Mouse (Mus musculus): Measurements from ENCODE around the gene Chd3. TPM values are rescaled to one million over a fixed set of nuclear protein-coding genes. Genes with fewer than 3 reads are reported as not detected.

Gene Chd3
- polyA plus RNA-seq, 2 experiments = 2.4 to 13.7 TPM

GRCm38 (mm10) chr11:69409378-69410044 lies 40.3 kb upstream of the Chd3 start:
- peak overlapping the region; percentile 68 for H3K9ac ChIP-seq (replicated peaks)
- H3K27ac ChIP-seq = peak overlapping the region; percentile 82
- H3K4me1 ChIP-seq (replicated peaks; ENCODE audit: control insufficient read depth in 2 of 2, insufficient read depth in 2 of 2, low read length in 1 of 2) = peaks cover 8 to 29% of the 10 kb centered on the region in 2 experiments
- peak in 1 of 3 experiments; percentile 70 for DNase-seq (ENCODE audit: low read depth in 3 of 3, low spot score in 3 of 3)
- ATAC-seq (ENCODE audit: insufficient read depth) = peak; percentile 30; the same call in 1 of the 2 replicates
- 2% methylated on average over 44 of the region's 46 CpGs for WGBS (ENCODE audit: insufficient replicate concordance)
- no peak for TF ChIP-seq CTCF (IDR thresholded peaks at IDR 0.05; ENCODE audit: low read depth)
- TF ChIP-seq EP300 (IDR thresholded peaks at IDR 0.05; ENCODE audit: low read depth) = no peak
- no peaks in the 10 kb centered on the region for H3K27me3 ChIP-seq (ENCODE audit: control insufficient read depth, insufficient read depth, low read length)
- H3K36me3 ChIP-seq (replicated peaks; ENCODE audit: control insufficient read depth, insufficient read depth, low read depth) = peaks cover 9% of the 10 kb centered on the region
- no peaks in the 10 kb centered on the region for H3K9me3 ChIP-seq (ENCODE audit: control insufficient read depth, low read length)
- H3K4me3 ChIP-seq (ENCODE audit: insufficient read depth in 1 of 2, low read depth in 2 of 2, low read length in 2 of 2) = peak overlapping the region; percentile 62 to 94
- H3K4me2 ChIP-seq (ENCODE audit: low read depth) = peak overlapping the region; percentile 100

GRCm38 (mm10) chr11:69408541-69409377 lies 39.6 kb upstream of the Chd3 start:
- H3K9me3 ChIP-seq (ENCODE audit: control insufficient read depth, low read length) = no peaks in the 10 kb centered on the region
- peaks cover 8 to 23% of the 10 kb centered on the region in 2 experiments for H3K4me1 ChIP-seq (replicated peaks; ENCODE audit: control insufficient read depth in 2 of 2, insufficient read depth in 2 of 2, low read length in 1 of 2)
- ATAC-seq (ENCODE audit: insufficient read depth) (peak; percentile 81), DNase-seq (ENCODE audit: low read depth in 3 of 3, low spot score in 3 of 3) (peak; percentile 90 to 91 (median 91))
- H3K9ac ChIP-seq (replicated peaks) = peak overlapping the region; percentile 68
- WGBS (ENCODE audit: insufficient replicate concordance) = under 1% methylated on average over 33 of the region's 33 CpGs
- H3K27ac ChIP-seq = peak overlapping the region; percentile 82
- H3K36me3 ChIP-seq (replicated peaks; ENCODE audit: control insufficient read depth, insufficient read depth, low read depth) = peaks cover 9% of the 10 kb centered on the region
- peak overlapping the region; percentile 62 to 94 for H3K4me3 ChIP-seq (ENCODE audit: insufficient read depth in 1 of 2, low read depth in 2 of 2, low read length in 2 of 2)
- H3K4me2 ChIP-seq (ENCODE audit: low read depth) = peak overlapping the region; percentile 100
- H3K27me3 ChIP-seq (ENCODE audit: control insufficient read depth, insufficient read depth, low read length) = no peaks in the 10 kb centered on the region
- TF ChIP-seq CTCF (IDR thresholded peaks at IDR 0.05; ENCODE audit: low read depth) = peak; percentile 41; the same call in 1 of the 2 replicates
- TF ChIP-seq EP300 (IDR thresholded peaks at IDR 0.05; ENCODE audit: low read depth) = no peak

GRCm38 (mm10) chr11:69407724-69408004 lies 38.5 kb upstream of the Chd3 start:
- Histone ChIP-seq H3K36me3 (replicated peaks; ENCODE audit: control insufficient read depth, insufficient read depth, low read depth) (peaks cover 12% of the 10 kb centered on the region), H3K4me2 (ENCODE audit: low read depth) (peak overlapping the region; percentile 100), H3K9me3 (ENCODE audit: control insufficient read depth, low read length) (no peaks in the 10 kb centered on the region), H3K4me3 (ENCODE audit: insufficient read depth in 1 of 2, low read depth in 2 of 2, low read length in 2 of 2) (no peak overlapping the region), H3K27me3 (ENCODE audit: control insufficient read depth, insufficient read depth, low read length) (no peaks in the 10 kb centered on the region), H3K27ac (no peak overlapping the region), H3K4me1 (replicated peaks; ENCODE audit: control insufficient read depth in 2 of 2, insufficient read depth in 2 of 2, low read length in 1 of 2) (peaks cover 8 to 14% of the 10 kb centered on the region in 2 experiments), H3K9ac (replicated peaks) (no peak overlapping the region; the same call in 1 of the 2 replicates)
- no peak for ATAC-seq (ENCODE audit: insufficient read depth)
- no peak for TF ChIP-seq EP300 (IDR thresholded peaks at IDR 0.05; ENCODE audit: low read depth)
- no peak for TF ChIP-seq CTCF (IDR thresholded peaks at IDR 0.05; ENCODE audit: low read depth)
- no peak for DNase-seq (ENCODE audit: low read depth in 3 of 3, low spot score in 3 of 3)
- WGBS (ENCODE audit: insufficient replicate concordance) = 71% methylated on average over 4 of the region's 4 CpGs

- Histone ChIP-seq H3K4me3 (ENCODE audit: insufficient read depth in 1 of 2, low read depth in 2 of 2, low read length in 2 of 2) (no peak overlapping the region), H3K4me2 (ENCODE audit: low read depth) (no peak overlapping the region), H3K27ac (no peak overlapping the region), H3K9ac (replicated peaks) (no peak overlapping the region), H3K27me3 (ENCODE audit: control insufficient read depth, insufficient read depth, low read length) (no peaks in the 10 kb centered on the region), H3K9me3 (ENCODE audit: control insufficient read depth, low read length) (no peaks in the 10 kb centered on the region), H3K4me1 (replicated peaks; ENCODE audit: control insufficient read depth in 2 of 2, insufficient read depth in 2 of 2, low read length in 1 of 2) (peaks cover 8% of the 10 kb centered on the region in 2 experiments), H3K36me3 (replicated peaks; ENCODE audit: control insufficient read depth, insufficient read depth, low read depth) (peaks cover 12% of the 10 kb centered on the region)
- no peak for TF ChIP-seq EP300 (IDR thresholded peaks at IDR 0.05; ENCODE audit: low read depth)
- no peak for TF ChIP-seq CTCF (IDR thresholded peaks at IDR 0.05; ENCODE audit: low read depth)
- ATAC-seq (ENCODE audit: insufficient read depth) (no peak), DNase-seq (ENCODE audit: low read depth in 3 of 3, low spot score in 3 of 3) (no peak)
- WGBS (ENCODE audit: insufficient replicate concordance) = 81% methylated on average over 16 of the region's 16 CpGs
Measured at GRCm38 (mm10) chr11:69406867-69407723, 37.9 kb upstream of the Chd3 start.

Data from liver, embryonic 14.5 days (tissue).